Mouse (Mus musculus) MEL (cell line): ENCODE measurements at regions not wholly inside any gene's neighbourhood (a gene's known extent, or its start where the extent isn't known, plus 50 kb on each side); places are given as distances from the start of the nearest gene placed in this dataset.

Experiments
- DNase-seq: peaks from one replicate; pipeline ENCODE4 v3.0.0; 2011; ENCODE audit warnings: low read depth, low spot score
- H3K27ac ChIP-seq: 2 replicates; pipeline ENCODE4 v1.5.1; 2012; ENCODE audit warnings: low read depth, mild to moderate bottlenecking, control low read depth, low read length, moderate library complexity; ENCODE audit not compliant: control insufficient read depth
- H3K27me3 ChIP-seq, 2 experiments: fragments of 150-350 bp in 1 of 2; sonication (generic) in 1 of 2; 2 replicates each; pipeline ENCODE4 v1.6.1; 2012; ENCODE audit warnings: low read length in 2 of 2, mild to moderate bottlenecking in 2 of 2, improper control_type of control experiment in 1 of 2, moderate library complexity in 1 of 2; ENCODE audit not compliant: insufficient read depth in 2 of 2, control insufficient read depth in 1 of 2
- H3K36me3 ChIP-seq, 2 experiments: 2 replicates each; pipeline ENCODE4 v1.6.1; 2012 to 2014; ENCODE audit warnings: low read length in 2 of 2, improper control_type of control experiment in 1 of 2, inconsistent platforms in 1 of 2, mild to moderate bottlenecking in 1 of 2; ENCODE audit not compliant: insufficient read depth in 2 of 2, control insufficient read depth in 1 of 2
- H3K4me1 ChIP-seq, 2 experiments: fragments of 150-350 bp in 1 of 2; sonication (generic) in 1 of 2; 2 replicates each; pipeline ENCODE4 v1.6.1; 2012; ENCODE audit warnings: low read length in 2 of 2, improper control_type of control experiment in 1 of 2, mild to moderate bottlenecking in 1 of 2; ENCODE audit not compliant: insufficient read depth in 2 of 2, control insufficient read depth in 1 of 2
- H3K4me3 ChIP-seq, 2 experiments: fragments of 150-350 bp in 1 of 2; sonication (generic) in 1 of 2; 2 replicates each; pipeline ENCODE4 v1.5.1; 2012; ENCODE audit warnings: low read depth in 2 of 2, low read length in 2 of 2, mild to moderate bottlenecking in 2 of 2, moderate library complexity in 2 of 2, control low read depth in 1 of 2, improper control_type of control experiment in 1 of 2; ENCODE audit not compliant: control insufficient read depth in 1 of 2, insufficient read depth in 1 of 2
- H3K79me2 ChIP-seq: 2 replicates; pipeline ENCODE4 v1.6.1; 2012; ENCODE audit warnings: mild to moderate bottlenecking, low read length, moderate library complexity; ENCODE audit not compliant: control insufficient read depth, poor library complexity, insufficient read depth
- H3K9ac ChIP-seq: 2 replicates; pipeline ENCODE4 v1.6.1; 2012; ENCODE audit warnings: low read depth, mild to moderate bottlenecking, control low read depth, low read length, moderate library complexity; ENCODE audit not compliant: control insufficient read depth, poor library complexity, severe bottlenecking
- H3K9me3 ChIP-seq: fragments of 150-350 bp; sonication (generic); replicated peaks from 2 replicates; pipeline ENCODE4 v1.6.1; 2012; ENCODE audit warnings: mild to moderate bottlenecking, low read length, improper control_type of control experiment, moderate library complexity; ENCODE audit not compliant: insufficient read depth
- BHLHE40 ChIP-seq: IDR thresholded peaks from 2 replicates; pipeline ENCODE4 v1.6.1; 2012; ENCODE audit warnings: low read depth, mild to moderate bottlenecking, inconsistent platforms, low read length, improper control_type of control experiment, borderline replicate concordance
- CHD1 ChIP-seq: IDR thresholded peaks from 2 replicates; pipeline ENCODE4 v1.6.1; 2012; ENCODE audit warnings: low read depth, mild to moderate bottlenecking, inconsistent platforms, low read length, improper control_type of control experiment
- CTCF ChIP-seq, 3 experiments: IDR thresholded peaks in 2 of 3; conservative IDR thresholded peaks in 1 of 3; 2 replicates each; pipeline ENCODE4 v1.5.1; 2011 to 2012; ENCODE audit warnings: low read length in 3 of 3, low read depth in 2 of 3, mild to moderate bottlenecking in 2 of 3, improper control_type of control experiment in 1 of 3, inconsistent platforms in 1 of 3, mixed read lengths in 1 of 3, moderate library complexity in 1 of 3; ENCODE audit not compliant: control insufficient read depth in 1 of 3, insufficient read depth in 1 of 3, poor library complexity in 1 of 3, severe bottlenecking in 1 of 3
- ELF1 ChIP-seq: IDR thresholded peaks from 2 replicates; pipeline ENCODE4 v1.6.1; 2014; ENCODE audit warnings: low read depth, mild to moderate bottlenecking, inconsistent platforms, low read length, improper control_type of control experiment, moderate library complexity
- HCFC1 ChIP-seq: IDR thresholded peaks from 2 replicates; pipeline ENCODE4 v1.6.1; 2012; ENCODE audit warnings: low read depth, mild to moderate bottlenecking, inconsistent platforms, low read length, improper control_type of control experiment, moderate library complexity
- JUND ChIP-seq: IDR thresholded peaks from 2 replicates; pipeline ENCODE4 v1.6.1; 2011; ENCODE audit warnings: low read depth, mild to moderate bottlenecking, improper control_type of control experiment, low read length
- MAX ChIP-seq: IDR thresholded peaks from 2 replicates; pipeline ENCODE4 v1.6.1; 2011; ENCODE audit warnings: low read length, improper control_type of control experiment
- MEF2A ChIP-seq: IDR thresholded peaks from 2 replicates; pipeline ENCODE4 v1.6.1; 2014; ENCODE audit warnings: low read depth, mild to moderate bottlenecking, inconsistent platforms, low read length, improper control_type of control experiment; ENCODE audit not compliant: poor library complexity, insufficient replicate concordance, severe bottlenecking; ENCODE audit errors: extremely low read depth
- MXI1 ChIP-seq: IDR thresholded peaks from 2 replicates; pipeline ENCODE4 v1.6.1; 2011; ENCODE audit warnings: mild to moderate bottlenecking, low read depth, low read length, improper control_type of control experiment
- NELFE ChIP-seq: IDR thresholded peaks from 2 replicates; pipeline ENCODE4 v1.6.1; 2011; ENCODE audit warnings: low read depth, low read length, improper control_type of control experiment
- NRF1 ChIP-seq: IDR thresholded peaks from 2 replicates; pipeline ENCODE4 v1.6.1; 2014; ENCODE audit warnings: low read depth, mild to moderate bottlenecking, inconsistent platforms, low read length, improper control_type of control experiment, moderate library complexity; ENCODE audit not compliant: poor library complexity, insufficient read depth, severe bottlenecking
- POLR2AphosphoS2 ChIP-seq: IDR thresholded peaks from 2 replicates; pipeline ENCODE4 v1.6.1; 2011; ENCODE audit warnings: low read length, improper control_type of control experiment
- RAD21 ChIP-seq: IDR thresholded peaks from 2 replicates; pipeline ENCODE4 v1.6.1; 2011; ENCODE audit warnings: mild to moderate bottlenecking, low read depth, low read length, improper control_type of control experiment
- SIN3A ChIP-seq: IDR thresholded peaks from 2 replicates; pipeline ENCODE4 v1.6.1; 2012; ENCODE audit warnings: low read length, improper control_type of control experiment, inconsistent platforms
- TBP ChIP-seq: IDR thresholded peaks from 2 replicates; pipeline ENCODE4 v1.8.0; 2011; ENCODE audit warnings: low read depth, low read length, improper control_type of control experiment
- TCF12 ChIP-seq: IDR thresholded peaks from 2 replicates; pipeline ENCODE4 v1.6.1; 2014; ENCODE audit warnings: low read depth, mild to moderate bottlenecking, inconsistent platforms, low read length, improper control_type of control experiment, moderate library complexity
- UBTF ChIP-seq: IDR thresholded peaks from 2 replicates; pipeline ENCODE4 v1.6.1; 2012; ENCODE audit warnings: low read depth, mild to moderate bottlenecking, inconsistent platforms, low read length, improper control_type of control experiment, moderate library complexity, borderline replicate concordance; ENCODE audit not compliant: insufficient read depth
- USF1 ChIP-seq: IDR thresholded peaks from 2 replicates; pipeline ENCODE4 v1.6.1; 2014; ENCODE audit warnings: low read depth, mild to moderate bottlenecking, inconsistent platforms, low read length, improper control_type of control experiment, moderate library complexity
- ZC3H11A ChIP-seq: IDR thresholded peaks from 2 replicates; pipeline ENCODE4 v1.6.1; 2012; ENCODE audit warnings: low read depth, mild to moderate bottlenecking, inconsistent platforms, low read length, improper control_type of control experiment
- ZKSCAN1 ChIP-seq: IDR thresholded peaks from 2 replicates; pipeline ENCODE4 v1.6.1; 2012; ENCODE audit warnings: low read depth, mild to moderate bottlenecking, inconsistent platforms, low read length, improper control_type of control experiment, moderate library complexity
- ZNF384 ChIP-seq: IDR thresholded peaks from 2 replicates; pipeline ENCODE4 v1.6.1; 2012; ENCODE audit warnings: low read depth, mild to moderate bottlenecking, inconsistent platforms, low read length, improper control_type of control experiment

GRCm38 (mm10) chr2:7831239-7831638, 321.9 kb upstream of the Celf2 start:
- Histone ChIP-seq H3K27me3 (no peaks in the 10 kb centered on the region), H3K9ac (no peak overlapping the region), H3K79me2 (no peaks in the 10 kb centered on the region)
- no peak for DNase-seq
- TF ChIP-seq MXI1 (no peak), NELFE (no peak), POLR2AphosphoS2 (no peak)
- TF ChIP-seq, all 39 proteins: peak for 0
- Histone ChIP-seq H3K9me3 (no peaks in the 10 kb centered on the region), H3K27ac (no peak overlapping the region), H3K36me3 (no peaks in the 10 kb centered on the region), H3K4me3 (no peak overlapping the region), H3K4me1 (no peaks in the 10 kb centered on the region)

- no peaks in the 10 kb centered on the region for H3K27me3 ChIP-seq
- H3K4me1 ChIP-seq = no peaks in the 10 kb centered on the region
- H3K9ac ChIP-seq = no peak overlapping the region
- no peaks in the 10 kb centered on the region for H3K36me3 ChIP-seq
- H3K4me3 ChIP-seq = no peak overlapping the region
- DNase-seq = no peak
- no peak for TF ChIP-seq NRF1
- no peak for TF ChIP-seq USF1
- TF ChIP-seq SIN3A = no peak
- TF ChIP-seq CTCF (IDR thresholded peaks at IDR 0.05 in 2 of 3, conservative IDR thresholded peaks at IDR 0.05 in 1 of 3; ENCODE audit: control insufficient read depth in 1 of 3, insufficient read depth in 1 of 3, low read depth in 2 of 3, low read length in 3 of 3, poor library complexity in 1 of 3, severe bottlenecking in 1 of 3) = no peak
- no peak for TF ChIP-seq MAX
- no peak for TF ChIP-seq ZNF384
- no peak for TF ChIP-seq CHD1
- no peak for TF ChIP-seq ELF1
- TF ChIP-seq UBTF = no peak
- TF ChIP-seq ZKSCAN1 = no peak
- TF ChIP-seq TBP = no peak
- TF ChIP-seq TCF12 = no peak
- TF ChIP-seq MXI1 = no peak
- TF ChIP-seq BHLHE40 = no peak
- no peak for TF ChIP-seq JUND
- TF ChIP-seq POLR2AphosphoS2 = no peak
- TF ChIP-seq MEF2A = no peak
- TF ChIP-seq RAD21 = no peak
- TF ChIP-seq HCFC1 = no peak
- TF ChIP-seq ZC3H11A = no peak
- no peaks in the 10 kb centered on the region for H3K79me2 ChIP-seq
- H3K27ac ChIP-seq = no peak overlapping the region
- H3K9me3 ChIP-seq = no peaks in the 10 kb centered on the region
Measured at GRCm38 (mm10) chr2:7826272-7826671, 316.9 kb upstream of the Celf2 start.
